Mouse (Mus musculus) hindbrain, embryonic 13.5 days (tissue): ENCODE measurements around the gene Slc12a9. TPM values are rescaled to one million over a fixed set of nuclear protein-coding genes. Genes with fewer than 3 reads are reported as not detected.

ENCODE experiments used
- ATAC-seq: fragments of 200-750 bp; cut with Nextera tagmentation; 2 replicates; pipeline ENCODE4 v1.8.0; 2017; ENCODE audit warnings: moderate TSS enrichment; ENCODE audit not compliant: low FRiP score
- H3K27ac ChIP-seq: fragments of 300-500 bp; sonication (generic); 2 replicates; pipeline ENCODE4 v1.5.1; 2015; ENCODE audit warnings: inconsistent platforms, mild to moderate bottlenecking, moderate library complexity
- H3K27me3 ChIP-seq: fragments of 300-500 bp; sonication (generic); 2 replicates; pipeline ENCODE4 v1.6.1; 2015; ENCODE audit warnings: mild to moderate bottlenecking, inconsistent platforms
- H3K36me3 ChIP-seq: fragments of 300-500 bp; sonication (generic); 2 replicates; pipeline ENCODE4 v1.6.1; 2015; ENCODE audit warnings: mild to moderate bottlenecking, inconsistent platforms
- H3K4me1 ChIP-seq: fragments of 300-500 bp; sonication (generic); replicated peaks from 2 replicates; pipeline ENCODE4 v1.6.1; 2015; ENCODE audit warnings: inconsistent platforms
- H3K4me2 ChIP-seq: fragments of 300-500 bp; sonication (generic); 2 replicates; pipeline ENCODE4 v1.6.1; 2015; ENCODE audit warnings: inconsistent platforms, mild to moderate bottlenecking, moderate library complexity
- H3K4me3 ChIP-seq: fragments of 300-500 bp; sonication (generic); 2 replicates; pipeline ENCODE4 v1.5.1; 2015; ENCODE audit warnings: mild to moderate bottlenecking, inconsistent platforms
- H3K9ac ChIP-seq: fragments of 300-500 bp; sonication (generic); 2 replicates; pipeline ENCODE4 v1.6.1; 2015; ENCODE audit warnings: mild to moderate bottlenecking, inconsistent platforms
- H3K9me3 ChIP-seq: fragments of 300-500 bp; sonication (generic); 2 replicates; pipeline ENCODE4 v1.6.1; 2016; ENCODE audit warnings: inconsistent platforms
- WGBS: fragments of 180-500 bp; shearing (Covaris S2); methylation state at CpG from one replicate; pipeline ENCODE4 v1.1.7; 2015; 5-methylcytosine and 5-hydroxymethylcytosine counted together
- polyA plus RNA-seq: library from polyadenylated mRNA; unstranded; fragments of >200 nt; fragmentation: Nextera tagmentation; extraction: Ambion mirVana; gene quantifications from 2 replicates; pipeline ENCODE4 v1.2.1, GENCODE M21; 2015

Slc12a9 gene
- polyA plus RNA-seq, 1 experiment from 2014 or later: 25.8 TPM

DNA sequence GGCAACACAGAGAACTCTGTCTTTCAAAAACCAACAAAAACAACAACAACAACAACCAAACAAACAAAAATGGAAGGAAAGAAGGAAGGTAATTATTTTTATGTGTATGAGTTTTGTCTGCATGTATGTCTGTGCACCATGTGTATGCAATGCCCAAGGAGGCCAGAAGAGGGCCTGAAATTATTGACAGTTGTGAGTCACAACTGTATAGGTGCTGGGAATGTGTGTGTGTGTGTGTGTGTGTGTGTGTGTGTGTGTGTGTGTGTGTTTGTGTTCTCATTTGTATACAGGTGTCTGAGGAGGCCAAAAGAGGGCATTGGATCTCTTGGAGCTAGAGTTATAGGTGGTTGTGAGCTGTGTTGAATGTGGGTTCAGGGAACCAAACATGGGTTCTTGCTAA, 10.5 kb upstream of the Slc12a9 start:
- H3K27me3 ChIP-seq: peaks cover 13% of the 10 kb centered on the region
- peaks cover 21% of the 10 kb centered on the region for H3K4me1 ChIP-seq
- H3K9me3 ChIP-seq: no peaks in the 10 kb centered on the region
- no peak overlapping the region for H3K4me2 ChIP-seq
- H3K27ac ChIP-seq: no peak overlapping the region
- no peak overlapping the region for H3K4me3 ChIP-seq
- no peaks in the 10 kb centered on the region for H3K36me3 ChIP-seq
- no peak for ATAC-seq
- H3K9ac ChIP-seq: no peak overlapping the region

GRCm38 (mm10) chr5:137343412-137343811, 10.0 kb upstream of the Slc12a9 start:
- Histone ChIP-seq H3K4me1 (peaks cover 21% of the 10 kb centered on the region), H3K9ac (no peak overlapping the region), H3K9me3 (no peaks in the 10 kb centered on the region), H3K27ac (no peak overlapping the region), H3K36me3 (no peaks in the 10 kb centered on the region), H3K27me3 (peaks cover 8% of the 10 kb centered on the region; the same call in 1 of the 2 replicates), H3K4me2 (no peak overlapping the region), H3K4me3 (no peak overlapping the region)
- 98% methylated on average over 5 of the region's 5 CpGs for WGBS
- ATAC-seq: no peak

- no peak overlapping the region for H3K4me2 ChIP-seq
- no peak overlapping the region for H3K27ac ChIP-seq
- no peaks in the 10 kb centered on the region for H3K36me3 ChIP-seq
- H3K9me3 ChIP-seq: no peaks in the 10 kb centered on the region
- no peak for ATAC-seq
- H3K27me3 ChIP-seq: peaks cover under 1% of the 10 kb centered on the region; the same call in 1 of the 2 replicates
- peaks cover 22% of the 10 kb centered on the region for H3K4me1 ChIP-seq
- no peak overlapping the region for H3K4me3 ChIP-seq
- no peak overlapping the region for H3K9ac ChIP-seq
- WGBS: 82% methylated on average over 7 of the region's 7 CpGs
These were observed 9.1 kb upstream of the Slc12a9 start for GRCm38 (mm10) chr5:137342407-137343012.

GRCm38 (mm10) chr5:137340222-137340621, 6.8 kb upstream of the Slc12a9 start:
- Histone ChIP-seq H3K4me2 (peak overlapping the region; percentile 74; the same call in 1 of the 2 replicates), H3K27me3 (no peaks in the 10 kb centered on the region), H3K4me1 (peaks cover 22% of the 10 kb centered on the region), H3K36me3 (no peaks in the 10 kb centered on the region), H3K4me3 (no peak overlapping the region), H3K9me3 (no peaks in the 10 kb centered on the region), H3K27ac (peak overlapping the region; percentile 90), H3K9ac (peak overlapping the region; percentile 75)
- 75% methylated on average over 6 of the region's 6 CpGs for WGBS
- no peak for ATAC-seq

GRCm38 (mm10) chr5:137339290-137339979, 6.0 kb upstream of the Slc12a9 start:
- Histone ChIP-seq H3K27me3 (no peaks in the 10 kb centered on the region), H3K4me3 (peak overlapping the region; percentile 44), H3K4me2 (peak overlapping the region; percentile 74), H3K9me3 (no peaks in the 10 kb centered on the region), H3K27ac (peak overlapping the region; percentile 90), H3K36me3 (no peaks in the 10 kb centered on the region), H3K9ac (peak overlapping the region; percentile 75), H3K4me1 (peaks cover 22% of the 10 kb centered on the region)
- ATAC-seq: peak; percentile 61
- WGBS: 8% methylated on average over 22 of the region's 22 CpGs

DNA sequence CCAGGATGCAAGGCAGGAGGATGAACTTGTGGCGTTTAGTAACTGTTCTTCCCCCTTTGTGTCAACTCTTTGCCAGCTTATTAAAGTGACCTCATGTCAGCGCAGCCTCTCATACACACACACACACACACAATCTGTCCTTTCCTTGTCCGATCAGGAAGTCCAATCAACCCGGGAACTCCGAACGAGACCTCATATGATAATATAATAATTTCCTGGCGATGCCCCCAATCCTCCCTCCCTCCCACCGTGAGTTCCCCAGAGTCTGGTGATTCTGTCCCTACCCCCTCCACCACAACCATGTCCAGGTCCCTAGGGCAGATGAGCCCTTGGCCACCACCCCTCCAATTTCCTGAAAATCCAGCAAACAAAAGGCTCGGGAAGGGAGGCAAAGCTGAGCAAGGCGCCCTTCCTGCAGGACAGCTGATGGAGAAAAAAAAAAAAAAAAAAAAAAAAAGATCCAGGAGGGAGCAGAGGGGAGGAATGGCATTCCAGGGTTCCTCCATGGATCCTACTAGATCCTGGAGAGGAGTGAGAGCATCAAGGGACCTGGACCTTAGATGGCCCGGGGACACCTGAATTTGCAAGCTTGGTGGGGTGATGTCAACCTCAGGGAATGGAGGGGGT, 5.4 kb upstream of the Slc12a9 start:
- ATAC-seq: peak; percentile 8
- Histone ChIP-seq H3K27ac (peak overlapping the region; percentile 90), H3K4me1 (peaks cover 22% of the 10 kb centered on the region), H3K27me3 (no peaks in the 10 kb centered on the region), H3K9me3 (no peaks in the 10 kb centered on the region), H3K36me3 (no peaks in the 10 kb centered on the region), H3K9ac (peak overlapping the region; percentile 75), H3K4me2 (peak overlapping the region; percentile 74), H3K4me3 (peak overlapping the region; percentile 44)
- 1% methylated on average over 11 of the region's 11 CpGs for WGBS

- peak overlapping the region; percentile 44 for H3K4me3 ChIP-seq
- H3K4me1 ChIP-seq: peaks cover 22% of the 10 kb centered on the region
- peak overlapping the region; percentile 90 for H3K27ac ChIP-seq
- H3K36me3 ChIP-seq: no peaks in the 10 kb centered on the region
- peak overlapping the region; percentile 74 for H3K4me2 ChIP-seq
- under 1% methylated on average over 19 of the region's 19 CpGs for WGBS
- no peaks in the 10 kb centered on the region for H3K27me3 ChIP-seq
- ATAC-seq: peak; percentile 80
- peak overlapping the region; percentile 75 for H3K9ac ChIP-seq
- H3K9me3 ChIP-seq: no peaks in the 10 kb centered on the region
These were observed 4.9 kb upstream of the Slc12a9 start for GRCm38 (mm10) chr5:137338256-137338655.

DNA sequence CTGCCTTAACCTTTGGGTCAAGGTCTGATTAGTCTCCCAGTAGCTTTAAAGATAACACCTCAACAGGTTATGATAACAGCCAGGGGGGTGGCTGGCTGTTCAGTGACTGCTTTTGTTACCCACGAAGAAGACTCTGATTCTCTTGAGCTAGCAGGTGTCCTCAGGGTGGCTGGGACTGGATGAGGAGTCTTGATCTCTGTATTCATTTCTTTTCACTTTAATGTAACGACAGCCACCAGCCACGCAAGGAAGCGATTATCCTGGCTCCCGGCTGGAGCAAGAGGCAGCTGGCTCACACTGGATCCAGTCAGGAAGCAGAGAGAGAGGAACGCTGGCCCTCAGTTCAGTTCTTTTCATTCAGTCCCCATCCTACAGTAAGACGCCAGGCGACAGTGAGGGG, 3.8 kb upstream of the Slc12a9 start:
- H3K4me2 ChIP-seq: no peak overlapping the region

GRCm38 (mm10) chr5:137335066-137335465, 1.7 kb upstream of the Slc12a9 start:
- H3K27ac ChIP-seq: no peak overlapping the region
- H3K27me3 ChIP-seq: no peaks in the 10 kb centered on the region
- H3K4me2 ChIP-seq: no peak overlapping the region
- no peak overlapping the region for H3K4me3 ChIP-seq
- H3K9me3 ChIP-seq: no peaks in the 10 kb centered on the region
- no peaks in the 10 kb centered on the region for H3K36me3 ChIP-seq
- no peak for ATAC-seq
- 72% methylated on average over 6 of the region's 6 CpGs for WGBS
- H3K9ac ChIP-seq: no peak overlapping the region
- peaks cover 36% of the 10 kb centered on the region for H3K4me1 ChIP-seq

More for the DNA sequence above, 3.8 kb upstream of the Slc12a9 start:
- Histone ChIP-seq H3K36me3 (no peaks in the 10 kb centered on the region), H3K9ac (0 out of 2 replicates have a peak overlapping the region, but pooled peaks have one; percentile 1), H3K27ac (no peak overlapping the region), H3K4me3 (no peak overlapping the region), H3K9me3 (no peaks in the 10 kb centered on the region), H3K4me1 (peaks cover 31% of the 10 kb centered on the region), H3K27me3 (no peaks in the 10 kb centered on the region)
- no peak for ATAC-seq
- 66% methylated on average over 8 of the region's 8 CpGs for WGBS

- no peaks in the 10 kb centered on the region for H3K9me3 ChIP-seq
- ATAC-seq: no peak
- 0 out of 2 replicates have a peak, but pooled peaks cover 4% of the 10 kb centered on the region for H3K36me3 ChIP-seq
- 56% methylated on average over 10 of the region's 10 CpGs for WGBS
- H3K4me2 ChIP-seq: peak overlapping the region; percentile 91; the same call in 1 of the 2 replicates
- peaks cover 29% of the 10 kb centered on the region for H3K4me1 ChIP-seq
- H3K9ac ChIP-seq: no peak overlapping the region
- H3K4me3 ChIP-seq: peak overlapping the region; percentile 61
- H3K27ac ChIP-seq: no peak overlapping the region
- no peaks in the 10 kb centered on the region for H3K27me3 ChIP-seq
These were observed 920 bp upstream of the Slc12a9 start for GRCm38 (mm10) chr5:137334317-137334716.

DNA sequence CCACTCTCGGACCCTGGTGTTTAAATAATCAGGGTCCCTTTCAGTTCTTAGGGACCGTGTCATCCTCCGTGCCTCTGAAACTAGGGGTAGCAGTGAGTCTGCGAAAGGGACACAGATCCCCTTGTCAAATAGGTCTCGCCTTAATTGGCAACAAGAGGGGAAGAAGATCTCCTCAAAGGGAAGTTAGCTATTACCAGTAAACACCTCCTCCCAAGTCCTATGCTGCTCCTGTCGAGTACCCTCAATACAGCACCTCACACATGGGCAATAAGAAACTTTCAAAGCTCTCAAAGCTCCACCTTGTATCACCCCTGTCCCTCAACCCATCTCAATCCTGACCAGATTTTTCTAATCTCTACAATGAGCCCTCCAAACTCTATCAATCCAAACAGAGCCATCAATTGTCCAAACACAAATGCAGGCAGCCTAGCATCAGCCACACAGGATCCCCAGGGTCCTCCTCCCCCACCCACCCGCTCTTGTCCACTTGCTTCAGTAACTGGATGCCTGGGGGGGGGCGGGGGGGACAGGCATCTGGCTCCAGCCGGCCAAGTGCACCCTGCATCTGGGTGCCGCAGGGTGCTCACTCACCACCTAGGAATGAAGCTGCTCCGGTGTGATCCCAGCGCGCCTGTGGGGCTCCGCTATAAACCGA, 413 bp downstream of the Slc12a9 start:
- Histone ChIP-seq H3K27me3 (no peaks in the 10 kb centered on the region), H3K4me3 (peak overlapping the region; percentile 61), H3K4me1 (peaks cover 20% of the 10 kb centered on the region), H3K9ac (peak overlapping the region; percentile 82), H3K9me3 (no peaks in the 10 kb centered on the region), H3K36me3 (peaks cover 11% of the 10 kb centered on the region), H3K27ac (peak overlapping the region; percentile 81), H3K4me2 (peak overlapping the region; percentile 91)
- peak; percentile 37 for ATAC-seq
- WGBS: 19% methylated on average over 15 of the region's 15 CpGs

DNA sequence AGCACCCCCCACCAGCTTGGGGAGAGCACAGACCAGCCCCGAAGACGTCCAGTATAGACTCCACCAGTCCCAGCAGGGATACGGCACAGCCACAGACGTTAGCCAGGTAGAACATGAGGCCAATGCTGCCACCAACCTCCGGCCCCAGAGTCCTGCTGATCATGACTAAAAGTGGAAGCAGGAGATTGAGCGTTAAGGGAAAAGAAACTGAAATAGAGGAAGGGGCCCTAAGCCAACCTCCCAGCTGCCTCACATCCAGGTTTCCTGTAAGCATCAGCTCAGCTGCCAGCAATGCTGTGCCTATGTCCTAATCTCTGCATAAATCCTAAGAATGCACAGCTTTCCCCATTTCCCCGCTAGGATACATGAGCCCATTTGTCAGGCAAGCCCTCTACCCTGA, 2.5 kb downstream of the Slc12a9 start:
- H3K36me3 ChIP-seq: peaks cover 29% of the 10 kb centered on the region
- H3K4me2 ChIP-seq: no peak overlapping the region
- no peaks in the 10 kb centered on the region for H3K27me3 ChIP-seq
- no peak overlapping the region for H3K27ac ChIP-seq
- no peak overlapping the region for H3K4me3 ChIP-seq
- 92% methylated on average over 7 of the region's 7 CpGs for WGBS
- ATAC-seq: no peak
- H3K4me1 ChIP-seq: peaks cover 15% of the 10 kb centered on the region
- no peak overlapping the region; the same call in 1 of the 2 replicates for H3K9ac ChIP-seq
- no peaks in the 10 kb centered on the region for H3K9me3 ChIP-seq
